Mouse (Mus musculus) limb, embryonic 10.5 days (tissue): ENCODE measurements around the gene Rab3d. TPM values are rescaled to one million over a fixed set of nuclear protein-coding genes. Genes with fewer than 3 reads are reported as not detected.

ENCODE experiments used
- DNase-seq: peaks from one replicate; pipeline ENCODE4 v3.0.0-alpha.2; 2017; ENCODE audit warnings: low spot score
- H3K27ac ChIP-seq: fragments of 300-500 bp; sonication (generic); 2 replicates; pipeline ENCODE4 v1.5.1; 2016; ENCODE audit warnings: mild to moderate bottlenecking
- H3K27me3 ChIP-seq: fragments of 300-500 bp; sonication (generic); 2 replicates; pipeline ENCODE4 v1.6.1; 2016; ENCODE audit warnings: low read depth, mild to moderate bottlenecking; ENCODE audit not compliant: poor library complexity, severe bottlenecking
- H3K36me3 ChIP-seq: fragments of 300-500 bp; sonication (generic); 2 replicates; pipeline ENCODE4 v1.6.1; 2016; ENCODE audit warnings: mild to moderate bottlenecking, moderate library complexity
- H3K4me1 ChIP-seq: fragments of 300-500 bp; sonication (generic); 2 replicates; pipeline ENCODE4 v1.6.1; 2016
- H3K4me3 ChIP-seq: fragments of 300-500 bp; sonication (generic); 2 replicates; pipeline ENCODE4 v1.5.1; 2016; ENCODE audit warnings: mild to moderate bottlenecking, moderate library complexity
- H3K9me3 ChIP-seq: fragments of 300-500 bp; sonication (generic); replicated peaks from 2 replicates; pipeline ENCODE4 v1.6.1; 2016; ENCODE audit warnings: mild to moderate bottlenecking
- WGBS: fragments of 180-500 bp; shearing (Covaris S2); methylation state at CpG from one replicate; pipeline ENCODE4 v1.1.7; 2016; 5-methylcytosine and 5-hydroxymethylcytosine counted together
- polyA plus RNA-seq: library from polyadenylated mRNA; unstranded; fragments of >200 nt; fragmentation: Nextera tagmentation; extraction: Ambion mirVana; gene quantifications from 2 replicates; pipeline ENCODE4 v1.2.1, GENCODE M21; 2016

The Rab3d gene
- polyA plus RNA-seq, 1 experiment from 2014 or later, result 5.0 TPM

DNA sequence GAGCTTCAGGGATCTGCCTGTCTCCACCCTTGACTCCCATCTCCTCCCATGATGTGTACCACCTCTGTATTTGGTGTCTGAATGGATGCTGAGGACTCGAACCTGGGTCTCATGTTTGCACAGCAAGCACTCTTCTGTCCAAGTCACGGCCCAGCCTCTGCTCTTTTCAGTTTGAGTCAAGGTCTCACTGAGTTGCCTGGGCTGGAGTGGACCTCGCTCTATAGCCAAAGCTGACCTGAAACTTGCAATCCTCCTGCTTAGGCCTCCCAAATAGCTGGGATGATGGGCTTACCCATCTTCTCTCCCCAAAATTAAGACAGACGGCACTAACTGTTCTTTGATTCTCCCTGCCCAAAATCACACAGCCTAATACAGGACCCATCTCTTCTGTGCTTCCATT is 5.0 kb upstream of the Rab3d start:
- H3K27ac ChIP-seq, result no peak overlapping the region
- H3K36me3 ChIP-seq, result peaks cover 10% of the 10 kb centered on the region; the same call in 1 of the 2 replicates
- no peak for DNase-seq
- H3K4me3 ChIP-seq, result no peak overlapping the region
- 88% methylated on average over 4 of the region's 4 CpGs for WGBS
- peaks cover 3% of the 10 kb centered on the region; the same call in 1 of the 2 replicates for H3K27me3 ChIP-seq
- peaks cover 17% of the 10 kb centered on the region for H3K4me1 ChIP-seq
- no peaks in the 10 kb centered on the region for H3K9me3 ChIP-seq

GRCm38 (mm10) chr9:21918692-21919384 is 846 bp upstream of the Rab3d start:
- H3K9me3 ChIP-seq, result no peaks in the 10 kb centered on the region
- H3K4me3 ChIP-seq, result peak overlapping the region; percentile 64
- H3K4me1 ChIP-seq, result peaks cover 15% of the 10 kb centered on the region
- DNase-seq, result no peak
- 21% methylated on average over 5 of the region's 5 CpGs for WGBS
- no peak overlapping the region for H3K27ac ChIP-seq
- H3K36me3 ChIP-seq, result no peaks in the 10 kb centered on the region
- peaks cover 41% of the 10 kb centered on the region for H3K27me3 ChIP-seq

DNA sequence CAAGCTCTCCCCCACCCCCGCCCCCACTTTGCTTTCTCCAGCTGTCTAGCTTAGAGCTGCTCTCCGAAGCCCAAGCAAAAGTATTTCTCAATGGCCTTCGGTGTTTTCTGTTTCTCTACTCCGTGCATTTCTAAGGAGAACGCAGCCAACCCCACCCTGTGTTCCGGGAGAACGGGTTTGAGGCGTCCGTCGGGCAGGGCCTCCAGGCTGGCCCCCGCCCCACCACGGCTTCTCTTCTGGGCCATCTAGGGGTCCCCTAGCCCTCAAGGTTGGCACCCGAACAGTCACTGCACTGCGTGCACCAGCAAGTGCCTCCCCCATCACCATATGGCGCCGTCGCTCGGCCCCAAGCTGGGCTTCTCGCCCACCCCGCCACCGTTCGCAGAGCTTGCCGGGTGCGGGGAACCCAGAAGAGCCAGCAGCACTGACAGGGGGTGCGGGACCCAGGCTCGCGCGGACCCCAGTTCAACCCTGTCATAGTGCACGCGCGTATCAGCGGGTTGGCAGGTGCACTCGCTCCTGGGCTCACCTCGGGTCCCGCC is 428 bp downstream of the Rab3d start:
- Histone ChIP-seq H3K4me1 (peaks cover 15% of the 10 kb centered on the region), H3K27me3 (peaks cover 41% of the 10 kb centered on the region), H3K36me3 (no peaks in the 10 kb centered on the region), H3K9me3 (no peaks in the 10 kb centered on the region), H3K27ac (peak overlapping the region; percentile 58), H3K4me3 (peak overlapping the region; percentile 64)
- DNase-seq, result peak; percentile 44
- 4% methylated on average over 35 of the region's 35 CpGs for WGBS

DNA sequence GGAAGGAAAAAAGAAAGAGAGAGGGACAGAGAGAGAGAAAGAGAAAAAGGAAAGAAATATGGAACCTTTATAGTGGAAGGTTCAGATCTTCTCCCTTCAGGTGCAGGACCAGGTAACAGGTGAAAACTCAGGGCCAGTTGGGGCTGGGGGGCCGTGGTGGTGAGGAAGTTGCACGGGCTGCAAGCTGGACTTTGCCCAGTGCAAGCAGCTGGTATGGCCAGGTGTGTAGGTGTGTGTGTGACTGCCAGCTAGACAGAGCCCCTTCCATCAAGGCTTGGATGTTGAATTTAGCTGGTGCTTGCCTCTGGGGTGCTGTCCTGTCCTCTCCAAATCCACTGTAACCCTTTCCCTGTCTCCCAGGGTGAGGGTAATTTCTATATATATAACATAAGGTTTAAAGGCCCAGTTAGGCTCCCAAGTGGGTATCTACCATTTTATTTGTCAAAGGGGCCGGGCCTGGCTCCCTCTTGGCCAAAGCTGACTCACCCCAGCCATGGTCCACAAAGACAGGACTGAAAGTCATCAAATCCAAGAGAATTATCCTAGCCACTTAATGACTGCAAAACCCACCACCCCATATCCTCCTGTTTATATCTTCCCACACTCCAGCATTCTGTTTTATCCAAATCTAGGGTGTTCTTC is 1.0 kb downstream of the Rab3d start:
- Histone ChIP-seq H3K36me3 (no peaks in the 10 kb centered on the region), H3K4me1 (peaks cover 15% of the 10 kb centered on the region), H3K27ac (no peak overlapping the region), H3K27me3 (peaks cover 41% of the 10 kb centered on the region), H3K9me3 (no peaks in the 10 kb centered on the region), H3K4me3 (peak overlapping the region; percentile 64)
- WGBS, result 65% methylated on average over 3 of the region's 3 CpGs
- no peak for DNase-seq

GRCm38 (mm10) chr9:21909474-21910223 is 8.3 kb downstream of the Rab3d start:
- no peaks in the 10 kb centered on the region for H3K9me3 ChIP-seq
- H3K27me3 ChIP-seq, result 0 out of 2 replicates have a peak, but pooled peaks cover 5% of the 10 kb centered on the region
- DNase-seq, result no peak
- H3K4me1 ChIP-seq, result no peaks in the 10 kb centered on the region
- H3K36me3 ChIP-seq, result no peaks in the 10 kb centered on the region
- H3K4me3 ChIP-seq, result no peak overlapping the region
- H3K27ac ChIP-seq, result no peak overlapping the region
- WGBS, result 79% methylated on average over 10 of the region's 10 CpGs

GRCm38 (mm10) chr9:21908216-21908615 is 9.8 kb downstream of the Rab3d start:
- WGBS, result 81% methylated on average over 11 of the region's 11 CpGs

GRCm38 (mm10) chr9:21904031-21904430 is 14.0 kb downstream of the Rab3d start:
- 0 out of 2 replicates have a peak, but pooled peaks cover 15% of the 10 kb centered on the region for H3K27me3 ChIP-seq
- H3K4me3 ChIP-seq, result no peak overlapping the region
- no peak for DNase-seq
- peaks cover 3% of the 10 kb centered on the region; the same call in 1 of the 2 replicates for H3K4me1 ChIP-seq
- H3K9me3 ChIP-seq, result no peaks in the 10 kb centered on the region
- WGBS, result 88% methylated on average over 4 of the region's 4 CpGs
- H3K27ac ChIP-seq, result no peak overlapping the region
- H3K36me3 ChIP-seq, result no peaks in the 10 kb centered on the region

More at GRCm38 (mm10) chr9:21908216-21908615, 9.8 kb downstream of the Rab3d start:
- Histone ChIP-seq H3K27me3 (0 out of 2 replicates have a peak, but pooled peaks cover under 1% of the 10 kb centered on the region), H3K9me3 (no peaks in the 10 kb centered on the region), H3K4me1 (no peaks in the 10 kb centered on the region), H3K27ac (no peak overlapping the region), H3K4me3 (no peak overlapping the region), H3K36me3 (no peaks in the 10 kb centered on the region)
- no peak for DNase-seq

- peak overlapping the region; percentile 72 for H3K27ac ChIP-seq
- 0 out of 2 replicates have a peak, but pooled peaks cover 15% of the 10 kb centered on the region for H3K27me3 ChIP-seq
- H3K9me3 ChIP-seq, result no peaks in the 10 kb centered on the region
- H3K4me1 ChIP-seq, result peaks cover 3% of the 10 kb centered on the region; the same call in 1 of the 2 replicates
- WGBS, result 20% methylated on average over 10 of the region's 10 CpGs
- H3K4me3 ChIP-seq, result peak overlapping the region; percentile 50
- peak; percentile 52 for DNase-seq
- no peaks in the 10 kb centered on the region for H3K36me3 ChIP-seq
Measured at GRCm38 (mm10) chr9:21901223-21901820, 16.7 kb downstream of the Rab3d start.

DNA sequence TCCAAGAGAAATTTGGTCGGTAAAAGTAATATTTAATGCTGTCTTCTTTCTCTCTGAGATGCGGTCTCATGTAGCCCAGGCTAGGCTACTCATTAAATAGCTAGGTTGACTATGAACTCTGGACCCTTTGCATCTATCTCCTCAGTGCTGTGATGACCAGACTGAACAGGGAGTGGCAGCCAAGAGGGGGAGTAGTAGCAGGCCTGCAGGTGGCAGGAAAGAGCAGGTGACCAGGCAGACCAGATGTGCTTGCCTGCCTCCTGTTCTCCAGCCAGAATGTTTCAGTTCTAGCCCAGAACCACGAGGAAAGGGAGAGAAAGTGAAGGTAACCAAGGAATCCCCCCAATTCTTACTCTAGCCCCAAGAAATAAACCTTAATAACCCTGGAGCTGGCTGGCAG is 28.8 kb downstream of the Rab3d start:
- H3K4me1 ChIP-seq, result no peaks in the 10 kb centered on the region
- H3K27ac ChIP-seq, result no peak overlapping the region
- WGBS, result 67% methylated on average over 3 of the region's 3 CpGs
- H3K36me3 ChIP-seq, result no peaks in the 10 kb centered on the region
- no peaks in the 10 kb centered on the region for H3K27me3 ChIP-seq
- no peaks in the 10 kb centered on the region for H3K9me3 ChIP-seq
- DNase-seq, result no peak
- H3K4me3 ChIP-seq, result no peak overlapping the region

GRCm38 (mm10) chr9:21876601-21877000 is 41.4 kb downstream of the Rab3d start:
- Histone ChIP-seq H3K27me3 (no peaks in the 10 kb centered on the region), H3K36me3 (no peaks in the 10 kb centered on the region), H3K9me3 (no peaks in the 10 kb centered on the region), H3K4me3 (no peak overlapping the region), H3K27ac (no peak overlapping the region), H3K4me1 (no peaks in the 10 kb centered on the region)
- 62% methylated on average over 3 of the region's 3 CpGs for WGBS
- DNase-seq, result no peak

- no peak for DNase-seq
- no peaks in the 10 kb centered on the region for H3K27me3 ChIP-seq
- H3K9me3 ChIP-seq, result no peaks in the 10 kb centered on the region
- 69% methylated on average over 4 of the region's 4 CpGs for WGBS
- H3K4me1 ChIP-seq, result 0 out of 2 replicates have a peak, but pooled peaks cover 5% of the 10 kb centered on the region
- no peaks in the 10 kb centered on the region for H3K36me3 ChIP-seq
- H3K4me3 ChIP-seq, result no peak overlapping the region
- no peak overlapping the region for H3K27ac ChIP-seq
Measured at GRCm38 (mm10) chr9:21872204-21872603, 45.8 kb downstream of the Rab3d start.

DNA sequence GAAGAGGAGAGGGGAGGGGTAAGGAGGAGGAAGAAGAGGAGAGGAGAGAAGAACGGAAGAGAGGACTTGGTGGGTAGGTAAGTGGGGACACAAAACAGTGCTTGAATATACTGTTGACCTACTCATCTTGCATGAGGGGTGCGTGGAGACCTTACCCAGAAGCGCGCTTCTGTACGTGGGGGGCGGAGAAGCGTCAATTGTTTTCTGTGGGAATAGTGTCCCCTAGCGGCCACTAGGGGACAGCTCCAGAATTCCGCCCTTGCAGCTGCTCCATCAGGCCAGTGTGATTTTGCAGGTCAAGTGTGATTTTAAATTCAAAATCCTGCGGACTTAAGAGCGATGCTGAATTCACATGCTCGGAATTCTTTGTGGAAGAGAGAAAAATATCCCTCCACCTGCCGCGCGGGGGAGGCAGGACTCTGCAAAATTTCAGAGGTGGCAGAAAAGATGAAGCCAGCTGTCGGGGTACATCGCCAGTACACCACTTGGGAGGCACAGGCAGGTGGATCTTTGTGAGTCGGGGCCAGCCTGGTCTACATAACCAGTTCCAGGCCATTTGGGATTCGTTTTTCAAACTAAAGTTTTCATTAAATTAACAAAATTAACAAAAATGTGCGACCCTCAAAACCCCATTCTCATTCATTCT is 47.0 kb downstream of the Rab3d start:
- Histone ChIP-seq H3K36me3 (no peaks in the 10 kb centered on the region), H3K4me1 (0 out of 2 replicates have a peak, but pooled peaks cover 11% of the 10 kb centered on the region), H3K9me3 (no peaks in the 10 kb centered on the region), H3K4me3 (0 out of 2 replicates have a peak overlapping the region, but pooled peaks have one; percentile 4), H3K27ac (no peak overlapping the region), H3K27me3 (no peaks in the 10 kb centered on the region)
- peak; percentile 63 for DNase-seq
- WGBS, result 18% methylated on average over 20 of the region's 20 CpGs
